Mouse (Mus musculus): ENCODE measurements around the gene Il1f10.
A peak's percentile ranks its signal among the peaks of the same experiment; 100 is the strongest.

Il1f10 gene

GRCm38 (mm10) chr2:24290896-24291295, at the start of gene Il1f10:
Il1f10 (plus strand) TSS chr2:24291196.
- no peak for DNase-seq (ENCODE audit: low read depth, low spot score)

- no peak for DNase-seq (ENCODE audit: low read depth, low spot score)
Measured at GRCm38 (mm10) chr2:24267503-24267902, 23.5 kb upstream of the Il1f10 start.

- no peak for DNase-seq (ENCODE audit: low read depth, low spot score)
Measured at GRCm38 (mm10) chr2:24273619-24274018, 17.4 kb upstream of the Il1f10 start.

DNA sequence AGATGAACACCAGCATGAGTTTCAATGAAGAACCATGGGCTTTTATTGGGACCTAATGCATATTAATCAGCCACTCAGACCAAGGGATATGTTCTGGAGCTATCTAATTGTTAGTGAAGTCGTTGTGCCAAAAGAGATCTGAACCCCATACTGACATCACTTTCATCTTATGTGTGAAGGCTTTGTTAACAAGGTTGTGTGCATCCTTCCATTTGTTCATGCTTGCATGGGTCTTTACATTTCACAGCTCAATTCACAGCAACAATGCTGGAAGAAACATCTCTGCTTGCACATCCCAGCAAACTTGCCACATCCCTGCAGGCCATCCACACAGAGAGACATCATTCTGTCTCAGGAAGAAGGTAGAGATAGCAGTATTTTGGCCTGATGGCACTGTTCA, 15.8 kb upstream of the Il1f10 start:
- DNase-seq (ENCODE audit: low read depth, low spot score): no peak

- no peak for DNase-seq (ENCODE audit: low read depth, low spot score)
Measured at GRCm38 (mm10) chr2:24276654-24277053, 14.3 kb upstream of the Il1f10 start, which contains the start of gene Il1f5. Il1f5 (plus strand) TSS chr2:24276954.

DNA sequence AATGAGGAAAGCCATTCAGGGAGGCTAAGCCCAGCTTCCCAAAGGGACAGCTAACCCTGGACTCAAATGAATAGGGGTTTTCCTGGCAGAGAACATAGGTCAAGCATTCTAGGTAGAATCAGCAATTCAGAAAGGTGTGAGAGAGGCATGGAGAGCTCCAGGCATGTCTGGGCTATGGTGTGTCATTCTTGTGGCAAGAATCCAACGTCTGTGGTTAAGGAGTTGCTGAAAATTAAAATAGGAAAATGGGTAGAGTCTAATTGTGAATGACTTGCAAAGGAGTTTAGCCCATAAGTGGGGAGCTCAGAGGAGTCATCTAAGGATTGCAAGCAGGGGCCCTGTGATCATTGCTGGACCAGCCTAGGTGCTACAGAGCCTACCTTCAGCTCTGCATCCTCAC, 3.6 kb downstream of the Il1f10 start:
- DNase-seq (ENCODE audit: low read depth, low spot score): no peak

DNA sequence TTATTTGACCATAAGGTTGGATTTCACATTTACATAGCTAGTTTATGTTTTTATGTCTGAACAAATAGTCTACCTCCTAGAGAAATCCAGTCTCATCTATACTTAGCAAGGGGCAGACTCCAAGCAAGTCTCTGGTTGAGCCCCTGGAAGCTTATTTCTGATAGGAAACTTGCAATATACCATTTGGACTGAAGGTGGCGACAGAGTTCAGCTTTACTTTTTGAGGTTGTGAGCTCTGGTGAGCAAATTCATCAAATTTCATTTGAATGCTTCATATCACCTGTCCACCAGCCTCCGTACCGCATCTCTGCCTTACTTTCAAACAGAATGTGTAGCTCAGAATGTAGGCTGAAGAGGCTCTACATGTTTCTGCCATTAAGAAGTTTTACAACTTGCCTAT, 5.8 kb downstream of the Il1f10 start:
- DNase-seq (ENCODE audit: low read depth, low spot score): peak; percentile 46

- no peak for DNase-seq (ENCODE audit: low read depth, low spot score)
Measured at GRCm38 (mm10) chr2:24311302-24312001, 20.5 kb downstream of the Il1f10 start.

GRCm38 (mm10) chr2:24316919-24317318, 25.9 kb downstream of the Il1f10 start:
- no peak for DNase-seq (ENCODE audit: low read depth, low spot score)

GRCm38 (mm10) chr2:24317919-24318598, 27.1 kb downstream of the Il1f10 start:
- no peak for DNase-seq (ENCODE audit: low read depth, low spot score)

DNA sequence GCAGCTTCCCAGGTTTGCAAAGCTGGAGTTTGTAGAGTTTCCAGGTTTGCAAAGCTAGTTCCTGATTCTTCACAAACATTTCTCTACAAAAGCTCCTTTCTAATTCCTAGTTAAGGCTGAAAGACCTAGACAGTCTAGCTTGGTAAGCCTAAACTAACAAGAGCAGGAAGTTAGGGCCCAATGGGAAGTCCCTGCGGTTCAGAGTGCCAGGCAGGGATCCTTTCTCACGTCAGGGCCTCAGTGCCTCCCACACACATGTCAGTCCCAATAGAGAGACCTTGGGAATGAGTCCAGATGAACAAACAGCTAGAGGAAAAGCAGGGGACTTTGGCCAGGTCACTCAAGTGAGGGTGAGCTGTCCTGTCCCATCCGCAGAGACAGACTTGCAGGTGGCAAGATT, 44.3 kb downstream of the Il1f10 start:
- DNase-seq (ENCODE audit: low read depth, low spot score): no peak

GRCm38 (mm10) chr2:24336545-24336944, 45.5 kb downstream of the Il1f10 start, which contains the start of gene Il1rn:
Il1rn (plus strand) TSS chr2:24336853.
- no peak for DNase-seq (ENCODE audit: low read depth, low spot score)

DNA sequence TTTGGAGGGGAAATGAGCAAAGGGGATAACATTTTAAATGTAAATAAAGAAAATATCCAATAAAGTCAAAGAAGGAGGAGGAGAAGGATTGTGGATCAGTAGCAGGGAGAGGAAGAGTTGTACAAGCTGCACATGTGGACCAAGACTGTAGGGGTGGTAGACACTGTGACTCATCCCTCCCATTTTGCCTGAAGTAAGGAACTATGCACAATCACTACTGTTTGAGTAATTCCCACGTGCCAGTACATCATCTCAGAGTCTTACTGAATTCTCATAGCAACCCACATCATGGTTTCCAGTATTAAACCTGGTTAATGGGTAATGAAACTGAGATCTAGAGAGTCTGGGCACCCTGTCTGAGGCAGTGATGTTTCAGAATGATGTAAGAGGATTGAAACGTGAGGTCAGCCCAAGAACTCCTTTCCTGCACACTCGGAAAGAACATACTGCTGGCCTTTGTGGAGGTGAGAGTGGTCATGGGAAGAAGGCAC, 50.4 kb downstream of the Il1f10 start:
- DNase-seq (ENCODE audit: low read depth, low spot score): no peak
